Mouse (Mus musculus): ENCODE measurements around the gene Pde4d.

GRCm38 (mm10) chr13:109491829-109492228 lies 1042.1 kb downstream of the Pde4d start:
- TF ChIP-seq CTCF (IDR thresholded peaks at IDR 0.05; ENCODE audit: control insufficient read depth, insufficient read depth, insufficient read length) (no peak), MYOD1 (IDR thresholded peaks at IDR 0.05; ENCODE audit: control insufficient read depth, insufficient read length, low read depth) (no peak), USF1 (IDR thresholded peaks at IDR 0.05; ENCODE audit: low read depth) (no peak), MAX (IDR thresholded peaks at IDR 0.05) (no peak), MYOG (IDR thresholded peaks at IDR 0.05; ENCODE audit: control insufficient read depth, extremely low read depth, insufficient read length) (no peak), CEBPB (IDR thresholded peaks at IDR 0.05; ENCODE audit: low read depth) (no peak), FOSL1 (IDR thresholded peaks at IDR 0.05; ENCODE audit: insufficient read depth, low read length, poor library complexity, severe bottlenecking) (no peak)
